Mouse (Mus musculus) CD4-positive, CD25-positive, alpha-beta regulatory T cell, adult 4 months (primary cell): ENCODE results near the gene Mrps5. TPM values are rescaled to one million over a fixed set of nuclear protein-coding genes. Genes with fewer than 3 reads are reported as not detected.

Experiments used
- ATAC-seq: one replicate; pipeline ENCODE4 v1.8.0; 2017
- polyA plus RNA-seq, 2 experiments: library from polyadenylated mRNA; unstranded; fragments of 100-300 nt; shearing (Covaris generic); gene quantifications; one replicate each; pipeline ENCODE4 v1.2.1; 2017

Gene Mrps5
- polyA plus RNA-seq, 2 experiments from 2014 or later = 120 to 152 TPM

- ATAC-seq = no peak
These were observed 35.0 kb downstream of the Mrps5 start for GRCm38 (mm10) chr2:127622065-127622464.

DNA sequence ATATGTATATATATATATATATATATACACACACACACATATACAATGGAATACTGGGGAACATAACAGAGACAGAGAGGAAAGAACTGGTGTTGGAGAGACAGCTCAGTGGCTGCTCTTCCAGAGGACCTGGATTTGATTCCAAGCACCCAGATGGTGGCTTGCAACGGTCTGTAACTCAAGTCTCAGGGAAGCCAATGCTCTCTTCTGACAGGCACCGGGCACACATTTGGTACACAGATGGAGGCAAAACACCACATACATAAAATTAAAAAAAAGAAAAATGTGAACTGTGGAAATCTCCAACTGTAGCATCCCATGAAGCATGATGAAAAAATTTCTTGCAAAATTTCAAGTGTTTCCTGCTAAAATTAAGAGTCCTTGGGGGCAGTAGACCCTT, 37.8 kb downstream of the Mrps5 start:
- ATAC-seq = no peak

GRCm38 (mm10) chr2:127625659-127626058, 38.6 kb downstream of the Mrps5 start:
- ATAC-seq = no peak

DNA sequence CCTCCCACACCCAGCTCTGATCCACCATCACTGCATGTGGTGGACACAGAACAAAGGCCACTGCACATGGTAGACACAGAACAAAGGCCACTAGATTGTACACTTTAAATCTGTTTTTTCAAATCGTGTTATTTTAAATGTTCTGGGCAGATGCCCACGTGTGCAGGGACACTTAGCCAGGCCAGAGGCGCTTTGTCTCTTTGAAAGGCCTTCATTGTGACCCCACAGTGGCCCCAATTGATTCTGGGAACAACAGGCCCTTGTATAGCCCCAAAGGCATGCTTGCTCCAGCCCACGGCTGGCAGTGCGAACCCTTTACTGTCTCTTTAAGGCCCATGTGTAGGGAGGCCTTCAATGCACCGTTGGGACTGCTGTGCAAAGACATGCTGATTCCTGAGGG, 40.3 kb downstream of the Mrps5 start:
- ATAC-seq = no peak

- no peak for ATAC-seq
These were observed 41.1 kb downstream of the Mrps5 start for GRCm38 (mm10) chr2:127627990-127628570.

- no peak for ATAC-seq
These were observed 45.6 kb downstream of the Mrps5 start for GRCm38 (mm10) chr2:127632601-127633000.

- no peak for ATAC-seq
These were observed 48.6 kb downstream of the Mrps5 start for GRCm38 (mm10) chr2:127635581-127635980.

DNA sequence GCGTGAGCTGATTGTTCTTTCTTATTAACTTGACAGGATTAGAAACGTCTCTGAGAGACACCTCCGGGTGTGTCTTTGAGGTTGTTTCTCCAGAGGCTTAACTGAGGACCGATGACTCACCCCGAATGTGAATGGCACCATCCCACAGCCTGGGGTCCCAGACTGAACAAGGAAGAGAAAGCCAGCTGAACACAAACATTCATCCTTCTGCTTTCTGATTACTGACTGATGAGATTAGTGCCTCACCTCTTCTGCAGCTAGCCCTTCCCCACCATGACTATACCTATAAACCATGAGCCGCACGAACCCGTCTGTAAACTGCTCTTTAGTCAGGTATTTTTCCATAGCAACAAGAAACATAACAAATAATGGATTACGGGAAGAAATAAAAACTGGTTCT, 52.0 kb downstream of the Mrps5 start:
- no peak for ATAC-seq

- no peak for ATAC-seq
These were observed 57.0 kb downstream of the Mrps5 start for GRCm38 (mm10) chr2:127643728-127644704.

- ATAC-seq = no peak
These were observed 59.9 kb downstream of the Mrps5 start for GRCm38 (mm10) chr2:127646875-127647274.

GRCm38 (mm10) chr2:127648145-127648544, 61.1 kb downstream of the Mrps5 start:
- ATAC-seq = no peak

GRCm38 (mm10) chr2:127649921-127650320, 62.9 kb downstream of the Mrps5 start:
- ATAC-seq = no peak

DNA sequence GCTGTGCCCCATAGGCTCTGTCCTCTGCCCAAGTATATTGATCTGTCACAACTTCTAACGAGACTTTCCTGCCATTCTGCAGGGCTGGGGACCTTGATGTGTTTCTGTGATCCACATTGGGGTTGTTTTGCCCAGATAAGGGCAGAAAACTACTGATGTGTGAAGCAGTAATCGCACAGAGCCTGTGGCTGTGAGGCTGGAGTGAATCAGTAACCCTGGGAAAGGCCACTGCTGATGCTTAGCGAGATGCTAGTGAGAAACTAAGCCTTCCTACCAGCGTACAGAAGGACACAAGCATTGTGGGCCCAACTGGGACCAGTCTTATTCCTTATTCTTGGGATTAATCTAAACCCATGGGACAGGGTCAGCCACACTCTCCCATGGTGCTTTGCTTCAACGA, 64.6 kb downstream of the Mrps5 start:
- ATAC-seq = no peak

- no peak for ATAC-seq
These were observed 65.3 kb downstream of the Mrps5 start for GRCm38 (mm10) chr2:127652335-127652734.

- no peak for ATAC-seq
These were observed 65.8 kb downstream of the Mrps5 start for GRCm38 (mm10) chr2:127652805-127653204.

- no peak for ATAC-seq
These were observed 67.8 kb downstream of the Mrps5 start for GRCm38 (mm10) chr2:127654786-127655185.

DNA sequence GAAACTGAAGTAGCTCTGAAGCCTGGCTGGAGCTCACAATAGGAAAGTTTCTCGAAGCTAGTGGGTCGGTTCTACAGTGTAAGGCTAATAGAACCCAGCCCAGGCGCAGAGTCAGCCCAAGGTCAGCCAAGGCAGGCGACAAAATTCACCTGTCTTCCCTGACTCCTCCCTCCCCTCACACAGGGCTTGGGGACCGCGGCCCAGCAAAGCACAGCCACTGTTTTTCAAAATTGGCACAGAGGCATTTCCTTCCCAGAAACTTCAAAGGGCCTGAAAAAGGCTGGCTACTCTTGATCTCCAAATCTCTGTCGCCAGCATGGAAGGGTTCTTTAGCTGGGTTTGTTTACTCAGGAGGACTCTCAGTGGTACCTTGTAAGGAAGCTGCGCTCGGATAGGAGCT, 68.4 kb downstream of the Mrps5 start:
- no peak for ATAC-seq

DNA sequence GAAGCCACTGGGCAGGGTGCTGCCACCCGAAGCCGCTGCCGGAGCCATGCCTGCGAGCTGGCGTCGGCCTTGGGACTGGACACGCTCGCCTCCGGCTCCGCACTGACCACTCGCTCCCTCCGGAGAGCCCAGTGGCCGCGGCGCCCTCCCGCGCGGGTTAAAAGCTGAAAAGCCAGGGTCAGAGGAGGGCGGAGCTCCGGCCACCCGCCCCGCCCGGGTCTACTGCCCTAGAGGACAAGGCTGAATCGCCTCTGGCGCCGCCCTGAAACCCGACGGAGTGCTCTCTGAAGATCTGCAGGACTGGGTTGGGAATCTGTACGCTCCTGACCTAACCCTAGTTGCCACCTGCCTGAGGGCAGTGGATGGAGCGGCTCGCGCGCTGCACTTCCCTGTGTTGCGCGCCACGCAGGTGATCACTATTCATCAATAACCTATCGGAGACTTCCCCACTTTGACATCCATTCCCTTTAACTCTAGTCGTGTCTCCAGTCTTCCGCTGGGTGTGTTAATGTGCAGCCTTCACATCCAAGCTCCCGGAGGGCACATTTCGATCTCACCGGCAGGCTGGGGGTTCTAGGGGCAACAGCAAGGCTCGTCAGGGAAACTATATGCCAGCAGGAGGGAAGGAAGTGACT, 69.2 kb downstream of the Mrps5 start, which contains the start of gene Mal:
Gene Mal (minus strand): TSS at position 610 of the 635 bp plus-strand sequence.
- no peak for ATAC-seq

Other genes with a start within 250 kb of the Mrps5 start
- under 1 TPM; 0.22 to 0.42 TPM for gene Astl, start 248.6 kb upstream of the Mrps5 start, polyA plus RNA-seq
- not detected for gene Adra2b, start 224.0 kb upstream of the Mrps5 start, polyA plus RNA-seq
- under 1 TPM; 0.23 to 0.52 TPM for gene Gpat2, start 162.0 kb upstream of the Mrps5 start, polyA plus RNA-seq
- 10 to 100 TPM; 44.7 to 49.2 TPM for gene Fahd2a, start 142.7 kb upstream of the Mrps5 start, polyA plus RNA-seq
- not detected for gene Kcnip3, start 65.1 kb upstream of the Mrps5 start, polyA plus RNA-seq
- not detected for gene Prom2, start 45.8 kb upstream of the Mrps5 start, polyA plus RNA-seq
- gene Zfp661, start 128 bp upstream of the Mrps5 start, polyA plus RNA-seq = 1 to 10 TPM; 3.0 to 3.7 TPM
- gene Mal, start 69.5 kb downstream of the Mrps5 start, polyA plus RNA-seq = not detected
- gene Mall, start 142.7 kb downstream of the Mrps5 start, polyA plus RNA-seq = not detected
- gene Nphp1, start 201.7 kb downstream of the Mrps5 start, polyA plus RNA-seq = under 1 TPM in 1 of 2 experiments, not detected in 1; 0.27 TPM
- 10 to 100 TPM; 28.9 to 40.0 TPM for gene Mtln, start 205.3 kb downstream of the Mrps5 start, polyA plus RNA-seq
- 1 to 10 TPM in 1 of 2 experiments, under 1 TPM in 1; 0.83 to 5.0 TPM for gene Bub1, start 244.6 kb downstream of the Mrps5 start, polyA plus RNA-seq